Mouse (Mus musculus) cortical plate, adult 2 months (tissue): ENCODE data around the gene Cdk5r2.

Experiments used
- CTCF ChIP-seq: fragments of 200-500 bp; IDR thresholded peaks from 2 replicates; pipeline ENCODE4 v1.5.1; 2011; ENCODE audit warnings: mild to moderate bottlenecking, control low read depth, low read length; ENCODE audit not compliant: insufficient read depth; ENCODE audit errors: extremely low read depth
- POLR2A ChIP-seq: fragments of 200-500 bp; IDR thresholded peaks from 2 replicates; pipeline ENCODE4 v1.6.1; 2011; ENCODE audit warnings: mild to moderate bottlenecking, low read length, control low read depth; ENCODE audit not compliant: insufficient read depth; ENCODE audit errors: extremely low read depth

- TF ChIP-seq POLR2A (peak; percentile 43; the same call in 1 of the 2 replicates), CTCF (no peak)
Measured at GRCm38 (mm10) chr1:74859223-74859984, 4.7 kb downstream of the Cdk5r2 start.
